Comparison of ENCODE assay signal across 11 mouse cellular contexts in the genomic region with DNA sequence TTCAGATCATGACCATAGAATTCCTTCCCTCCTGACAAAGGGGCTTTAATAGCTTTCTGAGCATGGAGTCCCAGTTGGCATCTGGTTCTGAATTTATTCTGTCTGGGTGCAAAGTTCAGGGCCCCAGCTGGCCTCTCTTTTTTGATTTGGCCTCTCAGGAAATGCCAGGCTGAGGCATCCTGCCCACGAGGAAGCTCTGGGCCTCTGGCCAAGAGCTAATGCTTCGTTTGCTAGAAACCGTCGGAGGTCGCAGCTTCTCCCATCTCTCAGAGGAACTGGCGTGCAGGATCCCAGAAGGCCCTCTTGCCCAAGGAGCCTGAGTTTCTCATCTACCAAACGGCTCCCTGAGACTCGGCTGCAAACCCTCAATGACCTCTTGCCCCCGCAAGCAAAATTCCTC. TPM values are rescaled to one million over a fixed set of nuclear protein-coding genes. Genes with fewer than 3 reads are reported as not detected.
DNase-seq lines count a peak whose midpoint lies in the region; ATAC-seq lines count a peak whose summit lies in the region.
"Had no signal": no experiment of that assay in that cellular context is flagged by ENCODE, and none has a peak within 500 bp of the region (broad histone marks: within the 10 kb centered on the region; RNA-seq: fewer than 3 reads in every experiment).

No protein-coding gene starts in this region.

- 28% methylated on average over 9 of the region's 9 CpGs for WGBS in forebrain, embryonic 14.5 days
- whole genome bisulfite sequencing in forebrain, embryonic 11.5 days = 42% methylated on average over 9 of the region's 9 CpGs
- WGBS in forebrain, embryonic 16.5 days = 19% methylated on average over 9 of the region's 9 CpGs

- no peaks in the 10 kb centered on the region for H3K36me3 ChIP-seq in forebrain, embryonic 14.5 days (ENCODE audit: control insufficient read depth, insufficient read depth, low read length)
- no peaks in the 10 kb centered on the region for H3K36me3 ChIP-seq in forebrain, embryonic 11.5 days (ENCODE audit: control insufficient read depth, insufficient read depth, low read length)
- no peaks in the 10 kb centered on the region for H3K36me3 ChIP-seq in forebrain, embryonic 16.5 days (ENCODE audit: control insufficient read depth, insufficient read depth)

- no peak overlapping the region for H3K4me2 ChIP-seq in forebrain, embryonic 14.5 days (ENCODE audit: low read length)
- H3K4me2 ChIP-seq in forebrain, embryonic 11.5 days (ENCODE audit: low read depth, low read length, severe bottlenecking) = no peak overlapping the region
- peak overlapping the region; percentile 4 for H3K4me2 ChIP-seq in forebrain, embryonic 16.5 days (ENCODE audit: low read length)

- no peaks in the 10 kb centered on the region for H3K9me3 ChIP-seq in forebrain, embryonic 14.5 days (replicated peaks; ENCODE audit: control insufficient read depth, low read length)
- H3K9me3 ChIP-seq in forebrain, embryonic 11.5 days (ENCODE audit: control insufficient read depth, low read length) = no peaks in the 10 kb centered on the region
- H3K9me3 ChIP-seq in forebrain, embryonic 16.5 days (ENCODE audit: control insufficient read depth, low read length) = no peaks in the 10 kb centered on the region

- no peak overlapping the region for H3K27ac ChIP-seq in forebrain, embryonic 14.5 days (ENCODE audit: low read depth, low read length)
- H3K27ac ChIP-seq in forebrain, embryonic 11.5 days (ENCODE audit: low read depth, low read length) = no peak overlapping the region
- H3K27ac ChIP-seq in forebrain, embryonic 16.5 days (ENCODE audit: low read length) = no peak overlapping the region
- H3K27ac ChIP-seq: liver, embryonic 14.5 days had no signal

- H3K9ac ChIP-seq in forebrain, embryonic 14.5 days (ENCODE audit: low read length) = no peak overlapping the region
- no peak overlapping the region for H3K9ac ChIP-seq in forebrain, embryonic 11.5 days (ENCODE audit: low read length)
- no peak overlapping the region for H3K9ac ChIP-seq in forebrain, embryonic 16.5 days (replicated peaks; ENCODE audit: low read depth, low read length)
- H3K9ac ChIP-seq: liver, embryonic 14.5 days had no signal

- H3K4me1 ChIP-seq in forebrain, embryonic 14.5 days (ENCODE audit: control insufficient read depth, insufficient read depth, low read length) = no peaks in the 10 kb centered on the region
- peaks cover 11% of the 10 kb centered on the region; the same call in 1 of the 2 replicates for H3K4me1 ChIP-seq in forebrain, embryonic 11.5 days (replicated peaks; ENCODE audit: control insufficient read depth, insufficient read depth, low read length)
- peaks cover 20% of the 10 kb centered on the region for H3K4me1 ChIP-seq in forebrain, embryonic 16.5 days (replicated peaks; ENCODE audit: control insufficient read depth, insufficient read depth, low read length)

- no peak overlapping the region for H3K4me3 ChIP-seq in forebrain, embryonic 14.5 days (ENCODE audit: low read depth, low read length)
- no peak overlapping the region for H3K4me3 ChIP-seq in forebrain, embryonic 11.5 days (ENCODE audit: low read depth, low read length)
- H3K4me3 ChIP-seq in forebrain, embryonic 16.5 days (replicated peaks; ENCODE audit: low read length) = peak overlapping the region; percentile 19

- peak; percentile 52 for DNase-seq in forebrain, embryonic 14.5 days (ENCODE audit: low spot score)
- no peak for DNase-seq in forebrain, embryonic 11.5 days (ENCODE audit: low spot score)
- DNase-seq in 3134 (ENCODE audit: extremely low read depth, insufficient read length, low spot score) = peak; percentile 27
- peak; percentile 42 to 63 for DNase-seq in kidney, postnatal 4 days
- no peak for DNase-seq in layer of hippocampus, postnatal 36 days
- no peak for DNase-seq in urinary bladder, postnatal 14 days (ENCODE audit: low spot score)
- DNase-seq: spleen, adult 18-20 months had no signal

- peaks cover 13% of the 10 kb centered on the region for H3K27me3 ChIP-seq in forebrain, embryonic 14.5 days (replicated peaks; ENCODE audit: control insufficient read depth, insufficient read depth, low read length)
- peaks cover 20% of the 10 kb centered on the region for H3K27me3 ChIP-seq in forebrain, embryonic 11.5 days (ENCODE audit: control insufficient read depth, insufficient read depth, low read length)
- 0 out of 2 replicates have a peak, but pooled peaks cover 4% of the 10 kb centered on the region for H3K27me3 ChIP-seq in forebrain, embryonic 16.5 days (replicated peaks; ENCODE audit: control insufficient read depth, insufficient read depth, low read length)

- ATAC-seq in forebrain, embryonic 14.5 days = no peak
- no peak for ATAC-seq in forebrain, embryonic 11.5 days (replicated peaks; ENCODE audit: low FRiP score)
- ATAC-seq in forebrain, embryonic 16.5 days = no peak
- ATAC-seq in granulocyte monocyte progenitor cell, adult 5-6 weeks (replicated peaks; ENCODE audit: poor library complexity, severe bottlenecking) = no peak

RNA-seq across cellular contexts. Expression of gene Igfbp3, which starts 2.5 kb away (rescaled TPM):
- 29.7 and 35.5 TPM in 2 replicates for polyA plus RNA-seq in forebrain, embryonic 14.5 days (2014; fragmentation: Nextera tagmentation; extraction: Ambion mirVana)
- 11.0 and 11.5 TPM in 2 replicates for polyA plus RNA-seq in forebrain, embryonic 11.5 days (2014; fragmentation: Nextera tagmentation; extraction: Ambion mirVana)
- 51.1 and 62.5 TPM in 2 replicates for polyA plus RNA-seq in forebrain, embryonic 16.5 days (2015; fragmentation: Nextera tagmentation; extraction: Ambion mirVana)
- total RNA-seq in layer of hippocampus, postnatal 36 days (2021) = 10 to 100 TPM; 11.9 to 15.4 TPM
- total RNA-seq in granulocyte monocyte progenitor cell, adult 5-6 weeks (2014; fragmentation: Nextera tagmentation) = not detected in 2 replicates
- not detected in 2 replicates for total RNA-seq in granulocyte monocyte progenitor cell, adult 5-6 weeks (2017)

RNA-seq across cellular contexts. Expression of gene Igfbp1, which starts 13.6 kb away (rescaled TPM):
- polyA plus RNA-seq in forebrain, embryonic 14.5 days (2014; fragmentation: Nextera tagmentation; extraction: Ambion mirVana) = 0.14 and 0.19 TPM in 2 replicates
- 0.16 and 0.17 TPM in 2 replicates for polyA plus RNA-seq in forebrain, embryonic 11.5 days (2014; fragmentation: Nextera tagmentation; extraction: Ambion mirVana)
- polyA plus RNA-seq in forebrain, embryonic 16.5 days (2015; fragmentation: Nextera tagmentation; extraction: Ambion mirVana) = 0.23 TPM in 1 of 2 replicates, not detected in the other
- under 1 TPM in 1 of 2 experiments, not detected in 1; 0.22 TPM for total RNA-seq in layer of hippocampus, postnatal 36 days (2021)
- not detected in 2 replicates for total RNA-seq in granulocyte monocyte progenitor cell, adult 5-6 weeks (2014; fragmentation: Nextera tagmentation)
- not detected in 2 replicates for total RNA-seq in granulocyte monocyte progenitor cell, adult 5-6 weeks (2017)

RNA-seq across cellular contexts. Expression of gene Gm11985, which starts 22.8 kb away (rescaled TPM):
- not detected in 2 replicates for polyA plus RNA-seq in forebrain, embryonic 14.5 days (2014; fragmentation: Nextera tagmentation; extraction: Ambion mirVana)
- polyA plus RNA-seq in forebrain, embryonic 11.5 days (2014; fragmentation: Nextera tagmentation; extraction: Ambion mirVana) = not detected in 2 replicates
- not detected in 2 replicates for polyA plus RNA-seq in forebrain, embryonic 16.5 days (2015; fragmentation: Nextera tagmentation; extraction: Ambion mirVana)
- not detected for total RNA-seq in layer of hippocampus, postnatal 36 days (2021)
- not detected in 2 replicates for total RNA-seq in granulocyte monocyte progenitor cell, adult 5-6 weeks (2014; fragmentation: Nextera tagmentation)
- not detected in 2 replicates for total RNA-seq in granulocyte monocyte progenitor cell, adult 5-6 weeks (2017)
- polyA plus RNA-seq: gonadal fat pad, adult 2 months; liver, embryonic 14.5 days had no signal

Comparison
In these comparisons a context has a peak if more than half of its experiments do, and no peak if none do; other contexts are left out.
1. DNase-seq: peak in forebrain, embryonic 14.5 days (single experiment), 3134 (single experiment) and kidney, postnatal 4 days (2 of 2); none in forebrain, embryonic 11.5 days (single experiment), layer of hippocampus, postnatal 36 days (0 of 2) and urinary bladder, postnatal 14 days (single experiment).